Mouse (Mus musculus) lung, embryonic 16.5 days (tissue): ENCODE measurements around the gene Spata31d1d. TPM values are rescaled to one million over a fixed set of nuclear protein-coding genes. Genes with fewer than 3 reads are reported as not detected.
"Not testable (repeated sequence)": the region's sequence is repeated elsewhere in the genome, so short reads cannot be mapped to it uniquely, and the experiment has no call there.

Experiments
- ATAC-seq: fragments of 200-750 bp; cut with Nextera tagmentation; 2 replicates; pipeline ENCODE4 v1.8.0; 2017; ENCODE audit warnings: low read depth, mild to moderate bottlenecking, moderate library complexity
- H3K27ac ChIP-seq: fragments of 300-500 bp; sonication (generic); 2 replicates; pipeline ENCODE4 v1.5.1; 2014; ENCODE audit warnings: mild to moderate bottlenecking, control low read depth, low read length
- H3K27me3 ChIP-seq: fragments of 300-500 bp; sonication (generic); 2 replicates; pipeline ENCODE4 v1.6.1; 2014; ENCODE audit warnings: low read depth, low read length, mixed read lengths; ENCODE audit not compliant: control insufficient read depth, insufficient read depth
- H3K36me3 ChIP-seq: fragments of 300-500 bp; sonication (generic); 2 replicates; pipeline ENCODE4 v1.6.1; 2014; ENCODE audit warnings: low read length; ENCODE audit not compliant: control insufficient read depth, insufficient read depth
- H3K4me1 ChIP-seq: fragments of 300-500 bp; sonication (generic); replicated peaks from 2 replicates; pipeline ENCODE4 v1.6.1; 2014; ENCODE audit warnings: low read length, mixed read lengths; ENCODE audit not compliant: control insufficient read depth, insufficient read depth
- H3K4me2 ChIP-seq: fragments of 300-500 bp; sonication (generic); 2 replicates; pipeline ENCODE4 v1.6.1; 2014; ENCODE audit warnings: low read depth, low read length, control low read depth
- H3K4me3 ChIP-seq: fragments of 300-500 bp; sonication (generic); 2 replicates; pipeline ENCODE4 v1.5.1; 2014; ENCODE audit warnings: mild to moderate bottlenecking, low read length, control low read depth
- H3K9ac ChIP-seq: fragments of 300-500 bp; sonication (generic); 2 replicates; pipeline ENCODE4 v1.6.1; 2014; ENCODE audit warnings: low read length, control low read depth
- H3K9me3 ChIP-seq: fragments of 300-500 bp; sonication (generic); 2 replicates; pipeline ENCODE4 v1.6.1; 2016; ENCODE audit warnings: low read length; ENCODE audit not compliant: control insufficient read depth
- WGBS: fragments of 180-500 bp; shearing (Covaris S2); extraction: QIAGEN DNeasy Blood & Tissue Kit; methylation state at CpG from one replicate; pipeline ENCODE4 v1.1.7; 2014; 5-methylcytosine and 5-hydroxymethylcytosine counted together
- polyA plus RNA-seq: library from polyadenylated mRNA; unstranded; fragments of >200 nt; fragmentation: Nextera tagmentation; extraction: Ambion mirVana; gene quantifications from 2 replicates; pipeline ENCODE4 v1.2.1, GENCODE M21; 2015

Spata31d1d gene
- not detected in 2 replicates for polyA plus RNA-seq

GRCm38 (mm10) chr13:59731652-59732051 lies at the start of gene Spata31d1d:
Gene Spata31d1d (minus strand): TSS chr13:59731752.
- no peak within 1 kb of the TSS for H3K4me2 ChIP-seq
- no peak within 1 kb of the TSS for H3K4me3 ChIP-seq
- peaks cover 7% of the 10 kb centered on the region for H3K4me1 ChIP-seq
- no peaks in the 10 kb centered on the region for H3K9me3 ChIP-seq
- WGBS, result 34% methylated on average over 7 of the region's 7 CpGs
- H3K36me3 ChIP-seq, result no peaks in the 10 kb centered on the region
- H3K27me3 ChIP-seq, result no peaks in the 10 kb centered on the region
- ATAC-seq, result no peak
- H3K9ac ChIP-seq, result no peak within 1 kb of the TSS
- H3K27ac ChIP-seq, result no peak within 1 kb of the TSS

- not testable (repeated sequence) for H3K27me3 ChIP-seq, H3K9ac ChIP-seq, H3K4me3 ChIP-seq, H3K27ac ChIP-seq, H3K4me1 ChIP-seq, H3K9me3 ChIP-seq, ATAC-seq, H3K4me2 ChIP-seq
- WGBS, result 100% methylated on average over 1 of the region's 1 CpGs
- peaks cover 57% of the 10 kb centered on the region for H3K36me3 ChIP-seq
These were observed 48.3 kb upstream of the Spata31d1d start for GRCm38 (mm10) chr13:59779744-59780264.

- Histone ChIP-seq H3K36me3 (peaks cover 54% of the 10 kb centered on the region), H3K9ac (no peak overlapping the region), H3K9me3 (no peaks in the 10 kb centered on the region), H3K27me3 (no peaks in the 10 kb centered on the region), H3K27ac (no peak overlapping the region), H3K4me3 (no peak overlapping the region), H3K4me1 (no peaks in the 10 kb centered on the region), H3K4me2 (no peak overlapping the region)
- no peak for ATAC-seq
- WGBS, result 89% methylated on average over 4 of the region's 4 CpGs
These were observed 47.7 kb upstream of the Spata31d1d start for GRCm38 (mm10) chr13:59779213-59779612.

GRCm38 (mm10) chr13:59775168-59775567 lies 43.6 kb upstream of the Spata31d1d start:
- 64% methylated on average over 3 of the region's 3 CpGs for whole genome bisulfite sequencing
- peaks cover 31% of the 10 kb centered on the region for H3K36me3 ChIP-seq
- peak; percentile 85 for ATAC-seq

GRCm38 (mm10) chr13:59771257-59771656 lies 39.7 kb upstream of the Spata31d1d start:
- H3K9ac ChIP-seq, result 0 out of 2 replicates have a peak overlapping the region, but pooled peaks have one; percentile 1
- H3K9me3 ChIP-seq, result no peaks in the 10 kb centered on the region
- H3K4me2 ChIP-seq, result peak overlapping the region; percentile 82
- peak overlapping the region; percentile 99 for H3K27ac ChIP-seq
- H3K36me3 ChIP-seq, result peaks cover 5% of the 10 kb centered on the region; the same call in 1 of the 2 replicates
- peaks cover 34% of the 10 kb centered on the region for H3K4me1 ChIP-seq
- ATAC-seq, result peak; percentile 44
- H3K4me3 ChIP-seq, result no peak overlapping the region
- no peaks in the 10 kb centered on the region for H3K27me3 ChIP-seq
- WGBS, result 30% methylated on average over 9 of the region's 9 CpGs

More at GRCm38 (mm10) chr13:59775168-59775567, 43.6 kb upstream of the Spata31d1d start:
- no peak overlapping the region for H3K4me2 ChIP-seq
- H3K4me3 ChIP-seq, result no peak overlapping the region
- no peak overlapping the region for H3K9ac ChIP-seq
- H3K27me3 ChIP-seq, result no peaks in the 10 kb centered on the region
- H3K4me1 ChIP-seq, result peaks cover 10% of the 10 kb centered on the region
- H3K27ac ChIP-seq, result peak overlapping the region; percentile 82
- no peaks in the 10 kb centered on the region for H3K9me3 ChIP-seq

- peak overlapping the region; percentile 99 for H3K27ac ChIP-seq
- no peak for ATAC-seq
- 27% methylated on average over 9 of the region's 9 CpGs for WGBS
- peak overlapping the region; percentile 88; the same call in 1 of the 2 replicates for H3K4me3 ChIP-seq
- H3K4me1 ChIP-seq, result peaks cover 38% of the 10 kb centered on the region
- peaks cover 5% of the 10 kb centered on the region; the same call in 1 of the 2 replicates for H3K36me3 ChIP-seq
- H3K9me3 ChIP-seq, result no peaks in the 10 kb centered on the region
- no peaks in the 10 kb centered on the region for H3K27me3 ChIP-seq
- H3K9ac ChIP-seq, result peak overlapping the region; percentile 12; the same call in 1 of the 2 replicates
- peak overlapping the region; percentile 82 for H3K4me2 ChIP-seq
These were observed 39.3 kb upstream of the Spata31d1d start for GRCm38 (mm10) chr13:59770847-59771246.

- peak; percentile 73 for ATAC-seq
- Histone ChIP-seq H3K9ac (peak overlapping the region; percentile 80), H3K4me1 (peaks cover 41% of the 10 kb centered on the region), H3K27ac (peak overlapping the region; percentile 99), H3K27me3 (no peaks in the 10 kb centered on the region), H3K36me3 (peaks cover 5% of the 10 kb centered on the region; the same call in 1 of the 2 replicates), H3K4me2 (peak overlapping the region; percentile 82), H3K9me3 (no peaks in the 10 kb centered on the region), H3K4me3 (peak overlapping the region; percentile 88)
- WGBS, result under 1% methylated on average over 28 of the region's 28 CpGs
These were observed 38.6 kb upstream of the Spata31d1d start for GRCm38 (mm10) chr13:59770164-59770562.

GRCm38 (mm10) chr13:59769296-59770163 lies 38.0 kb upstream of the Spata31d1d start, which contains the start of gene Isca1:
Gene Isca1 (minus strand): TSS chr13:59769810.
- Histone ChIP-seq H3K27me3 (no peaks in the 10 kb centered on the region), H3K9me3 (no peaks in the 10 kb centered on the region), H3K4me1 (peaks cover 41% of the 10 kb centered on the region), H3K27ac (peak within 1 kb of the TSS; percentile 99), H3K4me2 (peak within 1 kb of the TSS; percentile 82), H3K4me3 (peak within 1 kb of the TSS; percentile 88), H3K9ac (peak within 1 kb of the TSS; percentile 91), H3K36me3 (peaks cover 5% of the 10 kb centered on the region; the same call in 1 of the 2 replicates)
- WGBS, result under 1% methylated on average over 88 of the region's 91 CpGs
- peak; percentile 95 for ATAC-seq

GRCm38 (mm10) chr13:59768531-59768930 lies 37.0 kb upstream of the Spata31d1d start:
- Histone ChIP-seq H3K9ac (peak overlapping the region; percentile 91), H3K4me3 (peak overlapping the region; percentile 88), H3K27ac (peak overlapping the region; percentile 88; the same call in 1 of the 2 replicates), H3K36me3 (0 out of 2 replicates have a peak, but pooled peaks cover 2% of the 10 kb centered on the region), H3K27me3 (no peaks in the 10 kb centered on the region), H3K4me1 (peaks cover 41% of the 10 kb centered on the region), H3K9me3 (no peaks in the 10 kb centered on the region), H3K4me2 (peak overlapping the region; percentile 78)
- 18% methylated on average over 13 of the region's 13 CpGs for WGBS
- ATAC-seq, result no peak
